Mouse (Mus musculus): ENCODE measurements at regions not wholly inside any gene's neighbourhood (a gene's known extent, or its start where the extent isn't known, plus 50 kb on each side); places are given as distances from the start of the nearest gene placed in this dataset.
"Not testable (repeated sequence)": the region's sequence is repeated elsewhere in the genome, so short reads cannot be mapped to it uniquely, and the experiment has no call there.

DNA sequence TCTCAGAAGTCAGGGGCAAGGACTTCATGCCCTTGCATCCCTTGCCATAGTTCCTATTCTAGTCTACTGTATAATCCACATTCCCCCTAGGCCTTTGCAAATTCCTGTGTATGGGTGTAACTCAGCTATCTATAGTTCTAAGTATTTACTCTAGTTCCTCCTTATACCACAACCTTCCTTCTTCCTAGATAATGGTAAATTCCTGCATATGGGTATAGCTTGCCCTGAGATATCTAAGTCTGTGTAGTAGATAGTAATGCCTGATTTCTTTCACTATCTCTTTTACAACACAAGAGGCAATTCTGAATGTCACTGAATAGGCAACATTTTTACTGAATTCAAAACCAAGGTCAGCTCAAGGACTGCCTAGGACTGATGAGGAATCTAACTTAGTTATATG, 1000.2 kb downstream of the Kcnt2 start:
- not testable (repeated sequence) for DNase-seq

DNA sequence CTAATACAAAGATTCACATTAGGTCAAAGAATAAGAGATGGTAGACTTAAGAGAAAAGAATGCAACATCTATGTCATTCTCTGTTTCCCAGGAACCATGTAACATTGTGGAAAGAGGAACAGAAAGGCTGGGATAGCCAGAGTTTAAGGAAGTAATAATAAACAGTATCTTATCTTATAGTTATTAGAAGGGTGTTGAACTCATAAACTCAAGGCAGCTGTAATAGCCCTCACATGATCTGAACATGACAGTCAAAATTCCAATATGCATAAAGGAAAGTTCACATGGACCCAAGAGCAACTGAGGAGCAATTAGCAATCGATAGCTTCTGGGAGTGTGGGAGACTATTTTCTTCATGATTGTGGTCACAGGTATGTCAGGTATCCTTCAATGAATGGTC, 1028.8 kb downstream of the Kcnt2 start:
- no peak for DNase-seq

DNA sequence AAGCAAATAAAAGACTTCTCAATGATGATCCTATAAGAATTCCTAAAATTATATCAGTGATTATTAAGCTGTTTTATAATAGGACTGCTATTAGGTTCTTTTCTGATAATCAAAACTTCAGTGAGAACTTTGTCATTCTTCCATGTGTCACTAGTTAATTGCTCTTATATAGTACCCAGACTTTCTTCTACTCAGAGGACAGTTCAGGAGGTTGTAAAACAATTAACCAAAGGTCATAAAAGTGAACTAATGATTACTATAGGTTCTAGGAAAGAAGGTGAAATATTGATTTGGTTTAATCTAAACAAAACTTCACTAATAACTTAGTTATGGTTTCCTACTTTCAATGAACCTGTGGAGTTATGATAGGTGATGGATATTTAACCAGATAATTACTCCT, 1035.6 kb downstream of the Kcnt2 start:
- no peak for DNase-seq

DNA sequence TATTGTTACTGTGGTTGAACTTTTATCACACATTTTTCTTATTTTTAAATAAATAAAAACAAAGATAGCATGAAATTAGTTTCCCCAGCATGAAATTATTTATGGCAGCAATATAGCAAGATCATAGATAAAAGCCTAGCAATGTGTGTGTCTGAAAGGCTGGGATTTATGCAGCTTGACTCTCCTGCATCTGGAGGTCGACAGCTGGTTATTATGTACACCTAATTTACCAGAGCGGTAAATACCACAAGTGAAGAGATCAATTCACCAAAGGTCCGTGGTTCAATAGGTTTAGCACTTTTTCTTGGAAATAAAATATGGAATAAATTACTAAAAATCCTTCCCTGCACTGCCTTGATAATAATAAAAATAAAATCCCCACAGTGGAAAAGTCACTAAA, 1077.0 kb downstream of the Kcnt2 start:
- no peak for DNase-seq

DNA sequence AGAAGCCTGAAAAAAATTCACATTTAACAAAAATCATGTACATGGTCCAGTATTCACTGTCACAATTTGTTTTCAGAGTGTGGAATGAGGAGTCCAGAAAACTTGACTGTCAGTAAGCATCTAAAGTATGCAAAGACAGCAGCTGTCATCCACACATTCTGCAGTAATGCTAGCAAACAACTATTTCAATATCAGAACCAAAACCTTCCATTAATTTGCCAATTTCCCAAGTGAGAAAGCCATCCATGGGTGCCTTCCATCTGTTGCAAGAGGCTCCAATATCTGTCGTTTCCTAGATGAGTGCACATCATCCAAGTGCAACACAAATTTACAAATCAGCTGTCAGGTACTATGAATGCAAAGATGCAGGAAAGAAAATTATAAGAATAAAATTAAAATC, 1092.1 kb downstream of the Kcnt2 start:
- DNase-seq = no peak

DNA sequence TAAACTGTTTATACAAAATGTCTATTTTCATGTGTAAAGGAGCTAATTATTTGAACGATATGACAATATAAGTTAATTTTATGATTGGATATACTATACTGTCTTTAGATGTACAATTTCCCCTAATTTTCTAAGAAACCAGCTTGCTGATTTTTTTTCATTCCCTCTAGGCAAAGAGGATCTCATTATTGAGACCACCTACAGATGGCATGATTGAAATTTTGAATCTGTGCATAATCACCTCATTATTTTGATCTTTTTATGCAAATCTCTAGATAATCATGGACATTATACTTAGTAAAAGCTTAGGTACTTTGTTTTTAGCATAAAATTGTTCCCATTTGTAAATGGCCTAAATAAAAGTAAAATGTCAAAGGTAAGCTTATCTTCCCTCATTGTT, 1123.5 kb downstream of the Kcnt2 start:
- no peak for DNase-seq

DNA sequence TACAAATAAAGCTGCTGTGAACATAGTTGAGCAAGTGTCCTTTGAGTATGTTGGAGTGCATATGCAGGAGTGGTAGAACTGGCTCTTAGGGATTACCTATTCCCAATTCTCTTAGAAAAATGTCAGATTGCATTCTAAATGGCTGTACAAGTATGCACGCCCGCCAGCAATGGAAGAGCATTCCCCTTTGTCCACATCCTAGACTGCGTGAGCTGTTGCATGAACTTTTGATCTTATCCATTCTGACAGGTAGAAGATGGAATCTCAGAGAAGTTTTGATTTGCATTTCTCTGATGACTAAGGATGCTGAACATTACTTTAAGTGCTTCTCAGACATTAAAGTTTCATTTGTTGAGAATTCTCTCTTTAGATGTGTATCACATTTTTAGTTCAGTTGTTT, 1130.0 kb downstream of the Kcnt2 start:
- DNase-seq = no peak

DNA sequence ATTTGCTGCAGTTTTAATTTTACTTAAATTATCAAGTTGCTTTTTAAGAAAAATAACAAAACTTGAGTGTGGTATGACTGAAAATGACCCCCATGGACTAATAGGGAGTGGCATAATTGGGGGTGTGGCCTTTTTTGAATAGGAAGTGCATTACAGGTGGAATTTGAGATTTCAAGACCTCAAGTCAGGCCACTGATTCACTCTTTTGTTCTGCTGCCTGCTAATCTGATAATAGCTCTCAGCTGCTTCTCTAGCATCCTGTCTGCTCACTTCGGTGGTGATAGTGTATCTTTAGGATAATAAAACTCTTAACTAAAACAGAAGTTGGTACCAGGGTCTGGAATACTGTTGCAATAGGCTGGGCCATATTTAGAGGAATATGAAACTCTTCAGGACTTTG, 1155.4 kb downstream of the Kcnt2 start:
- no peak for DNase-seq

DNA sequence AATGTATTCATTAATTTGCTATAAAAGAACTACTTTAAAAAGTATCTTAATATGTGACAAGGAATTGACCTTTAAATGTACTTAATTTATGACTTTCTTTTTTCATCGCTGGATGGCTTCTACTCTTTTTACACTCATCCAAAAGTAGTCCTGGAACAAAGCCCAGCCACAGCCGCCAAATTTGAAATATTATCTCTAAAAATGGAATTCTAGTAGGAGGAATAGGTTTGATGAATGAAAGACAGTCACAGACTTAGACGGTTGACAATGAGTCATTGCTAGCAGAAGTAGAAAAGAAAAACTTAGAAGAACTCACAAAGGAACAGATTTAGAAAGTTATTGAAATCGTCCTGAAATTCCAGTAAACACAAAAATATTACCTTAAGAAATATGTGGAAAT, 1183.7 kb downstream of the Kcnt2 start:
- DNase-seq = peak; percentile 66

DNA sequence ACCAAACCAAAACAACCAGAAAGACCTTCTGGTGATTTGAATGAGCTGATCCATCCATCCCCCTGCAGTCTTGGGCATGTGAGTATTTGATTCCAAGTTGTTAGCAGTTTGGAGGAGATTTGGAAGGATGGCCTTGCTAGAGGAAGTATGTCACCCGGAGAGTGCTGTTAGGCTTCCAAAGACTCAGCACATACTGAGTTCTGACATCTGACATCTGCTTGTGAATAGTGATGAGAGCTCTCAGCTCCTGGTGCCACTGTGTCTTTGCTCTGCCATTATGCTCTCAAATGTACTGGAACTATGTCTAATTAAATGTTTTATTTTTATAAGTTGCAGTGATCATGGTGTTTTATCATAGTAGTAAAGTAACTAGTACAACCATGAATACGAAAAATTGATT, 1184.2 kb downstream of the Kcnt2 start:
- no peak for DNase-seq

DNA sequence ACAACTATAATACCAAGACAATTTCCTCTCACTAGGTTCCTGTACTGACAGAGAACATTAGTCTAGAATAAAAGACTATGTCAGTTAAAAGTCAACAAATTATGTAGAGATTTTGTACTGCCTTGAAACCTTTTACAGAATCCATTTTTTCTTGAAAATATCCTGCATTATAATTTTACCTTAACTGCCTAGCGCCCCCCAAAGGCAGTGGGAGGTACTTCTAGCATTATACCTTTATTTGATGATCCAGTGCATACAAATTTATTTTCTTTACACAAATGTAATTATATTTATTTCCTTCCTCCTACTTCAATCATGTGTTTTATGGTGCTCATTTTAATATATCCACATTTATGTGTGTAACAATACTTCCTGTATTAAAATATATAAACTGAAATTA, 1189.5 kb downstream of the Kcnt2 start:
- DNase-seq = no peak

DNA sequence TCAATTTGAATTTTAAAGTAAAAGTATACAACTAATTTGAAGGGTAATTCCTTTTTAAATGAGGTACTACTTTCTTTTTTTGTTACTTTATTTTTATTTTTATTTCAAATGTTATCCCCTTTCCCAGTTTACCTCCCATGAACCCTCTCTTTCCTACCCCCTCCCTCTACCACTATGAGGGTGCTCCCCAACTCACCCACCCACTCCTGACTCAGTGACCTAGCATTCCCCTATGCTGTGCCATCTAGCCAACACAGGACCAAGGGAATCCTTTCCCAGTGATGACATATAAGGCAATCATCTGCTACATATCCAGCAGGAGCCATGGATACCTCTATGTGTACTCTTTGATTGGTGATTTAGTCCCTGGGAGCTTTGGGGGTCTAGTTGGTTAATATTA, 1194.3 kb downstream of the Kcnt2 start:
- DNase-seq = no peak

DNA sequence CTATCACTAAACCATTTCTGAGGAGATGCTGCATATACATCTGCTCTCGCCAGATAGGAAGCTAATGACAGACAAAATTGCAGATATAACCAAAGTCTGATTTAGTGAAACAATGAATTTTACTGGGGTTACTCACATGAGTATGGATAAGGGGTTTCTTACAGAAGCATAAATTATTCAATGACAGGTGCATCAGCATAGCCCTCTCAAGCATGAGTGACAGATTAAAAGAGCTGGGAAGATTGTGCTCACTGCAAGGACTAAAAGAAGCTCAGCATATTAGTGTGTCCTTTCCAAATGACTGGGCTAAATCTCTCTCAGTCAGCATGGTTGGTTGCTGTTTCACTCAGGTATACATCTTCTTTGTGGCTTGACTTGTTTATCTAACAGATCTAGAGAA, 1205.0 kb downstream of the Kcnt2 start:
- DNase-seq = no peak

DNA sequence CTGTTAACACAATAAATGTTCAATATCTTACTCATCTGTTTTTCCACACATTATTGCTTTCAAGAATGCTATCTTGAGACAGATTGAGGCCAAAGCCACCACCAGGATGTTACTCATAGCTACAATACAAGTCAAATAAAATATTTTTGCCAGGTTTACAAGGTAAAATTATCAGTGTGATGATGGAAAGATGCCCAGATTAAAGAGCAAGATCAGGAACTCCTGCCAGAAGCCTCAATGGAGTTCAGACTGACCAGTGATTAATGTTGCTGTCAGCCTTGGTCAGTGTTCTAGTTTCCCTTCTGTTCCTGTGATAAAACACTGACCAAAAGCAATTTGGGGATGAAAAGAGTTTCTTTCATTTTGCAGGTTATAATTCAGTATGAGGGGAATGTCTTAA, 1218.6 kb downstream of the Kcnt2 start:
- no peak for DNase-seq
